Mouse (Mus musculus) layer of hippocampus, adult 18-20 months (tissue): ENCODE results near the gene Cntd1. TPM values are rescaled to one million over a fixed set of nuclear protein-coding genes. Genes with fewer than 3 reads are reported as not detected.
"Not testable (repeated sequence)": the region's sequence is repeated elsewhere in the genome, so short reads cannot be mapped to it uniquely, and the experiment has no call there.

Source experiments
- DNase-seq, 2 experiments: peaks; one replicate each; pipeline ENCODE4 v3.0.0; 2022; ENCODE audit warnings: low spot score in 2 of 2
- total RNA-seq, 2 experiments: library from RNA; stranded (reverse); gene quantifications; 2 replicates each; pipeline ENCODE4 v1.2.3; 2021

Cntd1 gene
- total RNA-seq, 2 experiments from 2014 or later, result 0.30 to 0.47 TPM

DNA sequence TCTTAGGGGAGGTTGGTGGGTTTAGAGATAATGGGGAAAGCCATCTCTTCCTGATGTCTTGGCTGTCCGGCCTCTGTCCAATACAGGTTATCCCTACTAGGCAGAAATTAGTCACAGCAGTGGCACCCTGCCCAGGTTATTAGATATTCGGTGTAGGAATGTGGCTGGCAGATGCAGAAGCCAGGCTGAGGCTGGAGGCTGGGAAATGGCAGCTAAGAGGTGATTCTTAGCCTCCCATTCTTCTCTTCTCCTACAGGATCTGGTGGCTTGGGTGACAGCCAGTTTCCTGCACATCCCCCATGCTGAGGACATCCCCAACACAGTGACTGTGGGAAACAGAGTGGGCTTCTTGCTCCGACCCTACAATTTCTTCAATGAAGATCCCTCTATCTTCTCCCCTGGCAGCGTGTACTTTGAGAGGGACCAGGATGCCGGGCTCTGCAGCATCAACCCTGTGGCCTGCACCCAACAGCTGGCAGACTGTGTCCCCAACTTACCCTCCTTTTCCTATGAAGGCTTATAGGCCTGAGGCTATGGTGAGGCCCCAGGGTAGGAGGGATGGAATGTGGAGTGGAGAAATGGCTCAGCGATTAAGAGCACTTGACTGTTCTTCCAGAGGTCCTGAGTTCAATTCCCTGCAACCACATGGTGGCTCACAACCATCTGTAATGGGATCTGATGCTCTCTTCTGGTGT, 50.3 kb downstream of the Cntd1 start:
- DNase-seq, result peak; percentile 32 to 66

DNA sequence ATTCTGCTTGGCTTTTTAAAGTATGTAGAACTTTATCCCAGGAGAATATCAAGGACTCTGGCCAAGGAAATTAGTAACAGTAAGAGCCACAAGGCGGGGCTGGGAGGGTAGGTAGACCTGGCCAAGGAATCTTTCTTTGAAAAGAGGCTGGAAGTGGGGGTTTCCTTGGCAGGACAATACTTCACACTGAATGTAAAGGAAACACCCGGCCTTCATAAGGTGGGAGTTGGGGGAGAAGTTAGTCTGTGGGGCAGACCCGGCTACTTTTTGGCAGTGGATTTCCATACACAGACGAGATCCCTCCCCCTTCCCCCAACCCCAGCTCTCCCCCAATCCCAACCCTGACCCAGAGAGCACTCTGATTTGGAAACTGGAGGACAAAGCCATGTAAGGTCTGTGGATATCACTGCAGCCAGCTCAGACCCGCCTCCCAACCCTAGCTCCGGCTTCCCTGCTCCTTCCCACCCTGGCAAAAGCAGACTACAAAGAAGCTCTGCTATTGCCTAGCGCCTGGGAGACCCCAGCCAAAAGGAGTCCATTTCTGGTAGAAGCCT, 51.6 kb downstream of the Cntd1 start, which contains the start of gene Aoc3:
Gene Aoc3 (plus strand): TSS at position 235 of the 554 bp plus-strand sequence.
- DNase-seq, result no peak

DNA sequence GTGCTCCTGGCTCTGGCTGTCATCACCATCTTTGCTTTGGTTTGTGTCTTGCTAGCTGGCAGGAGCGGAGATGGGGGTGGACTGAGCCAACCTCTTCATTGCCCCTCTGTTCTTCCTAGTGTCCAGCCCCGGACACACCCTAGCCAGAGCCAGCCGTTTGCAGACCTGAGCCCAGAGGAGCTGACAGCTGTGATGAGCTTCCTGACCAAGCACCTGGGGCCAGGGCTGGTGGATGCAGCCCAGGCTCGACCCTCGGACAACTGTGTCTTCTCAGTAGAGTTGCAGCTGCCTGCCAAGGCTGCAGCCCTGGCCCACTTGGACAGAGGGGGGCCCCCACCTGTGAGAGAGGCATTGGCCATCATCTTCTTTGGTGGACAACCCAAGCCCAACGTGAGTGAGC, 52.1 kb downstream of the Cntd1 start:
- not testable (repeated sequence) for DNase-seq

DNA sequence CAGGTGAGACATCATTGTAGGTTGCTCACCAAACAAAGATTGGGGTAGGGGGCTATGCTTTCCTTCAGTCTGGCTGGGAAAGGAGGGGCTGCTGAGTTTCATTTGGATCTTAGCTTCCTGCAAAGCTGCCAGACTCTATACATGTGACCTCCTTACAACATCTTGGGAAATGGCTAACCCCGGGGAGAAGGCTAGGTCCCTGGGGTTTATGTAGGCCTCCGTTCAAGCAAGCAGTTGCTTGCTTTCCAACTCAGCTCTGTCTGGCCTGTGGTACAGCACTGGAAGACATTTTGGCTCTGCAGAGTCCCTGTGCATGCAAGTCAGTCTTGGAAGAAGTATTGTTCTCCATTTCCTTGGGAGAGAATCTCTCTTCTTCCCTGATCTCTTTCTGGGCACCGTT, 53.7 kb downstream of the Cntd1 start:
- DNase-seq, result no peak

DNA sequence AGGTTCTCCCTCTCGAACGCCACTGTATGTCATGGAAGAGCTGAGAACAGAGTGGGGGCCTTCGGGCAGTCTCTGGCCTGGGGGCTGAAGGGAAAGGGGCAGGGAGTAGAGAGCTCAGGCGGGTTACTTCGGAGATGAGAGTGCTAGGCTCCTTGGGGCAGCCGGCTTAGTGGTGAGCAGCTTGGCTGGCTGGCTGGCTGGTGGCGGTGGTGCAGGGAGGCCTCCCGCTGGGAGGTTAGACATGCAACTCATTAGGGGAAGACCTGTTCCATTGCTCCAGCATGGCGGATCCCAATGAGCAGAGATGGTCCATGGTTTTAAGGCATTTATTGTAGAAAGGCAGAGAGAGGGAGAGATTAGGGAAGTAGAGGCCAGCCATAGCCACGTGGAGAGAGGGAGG, 55.2 kb downstream of the Cntd1 start:
- DNase-seq, result no peak

DNA sequence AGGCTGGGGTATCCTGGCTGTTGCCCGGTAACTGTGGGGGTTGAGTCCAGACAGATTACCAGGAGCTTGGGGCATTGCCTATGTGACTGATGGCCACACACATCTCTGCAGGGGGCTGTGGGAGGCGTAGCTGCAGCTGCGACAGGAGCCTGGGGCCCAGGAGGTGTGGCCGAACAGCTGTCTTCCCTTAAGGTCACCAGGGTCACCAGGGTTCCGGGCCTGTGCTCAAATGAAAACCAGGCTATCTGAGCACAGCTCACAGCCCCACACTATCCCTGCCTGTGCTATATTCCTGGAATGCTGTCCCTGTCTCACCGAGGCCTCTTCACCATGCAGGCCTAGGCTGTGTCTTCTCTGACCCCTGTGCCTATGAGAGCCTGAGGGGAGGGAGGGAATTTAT, 55.7 kb downstream of the Cntd1 start:
- DNase-seq, result no peak

DNA sequence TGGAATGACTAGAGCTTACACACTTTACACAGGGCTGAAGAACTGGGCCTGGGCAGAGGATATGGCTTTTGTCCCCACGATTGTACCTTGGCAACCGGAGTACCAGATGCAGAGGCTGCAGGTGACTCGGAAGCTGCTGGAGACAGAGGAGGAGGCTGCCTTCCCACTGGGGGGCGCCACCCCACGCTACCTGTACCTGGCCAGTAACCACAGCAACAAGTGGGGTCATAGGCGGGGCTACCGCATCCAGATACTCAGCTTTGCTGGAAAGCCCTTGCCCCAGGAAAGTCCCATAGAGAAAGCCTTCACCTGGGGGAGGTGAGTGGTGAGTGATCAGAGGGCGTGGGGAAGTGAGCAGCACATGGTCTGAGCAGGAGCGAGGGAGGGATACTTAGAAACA, 56.9 kb downstream of the Cntd1 start:
- no peak for DNase-seq

DNA sequence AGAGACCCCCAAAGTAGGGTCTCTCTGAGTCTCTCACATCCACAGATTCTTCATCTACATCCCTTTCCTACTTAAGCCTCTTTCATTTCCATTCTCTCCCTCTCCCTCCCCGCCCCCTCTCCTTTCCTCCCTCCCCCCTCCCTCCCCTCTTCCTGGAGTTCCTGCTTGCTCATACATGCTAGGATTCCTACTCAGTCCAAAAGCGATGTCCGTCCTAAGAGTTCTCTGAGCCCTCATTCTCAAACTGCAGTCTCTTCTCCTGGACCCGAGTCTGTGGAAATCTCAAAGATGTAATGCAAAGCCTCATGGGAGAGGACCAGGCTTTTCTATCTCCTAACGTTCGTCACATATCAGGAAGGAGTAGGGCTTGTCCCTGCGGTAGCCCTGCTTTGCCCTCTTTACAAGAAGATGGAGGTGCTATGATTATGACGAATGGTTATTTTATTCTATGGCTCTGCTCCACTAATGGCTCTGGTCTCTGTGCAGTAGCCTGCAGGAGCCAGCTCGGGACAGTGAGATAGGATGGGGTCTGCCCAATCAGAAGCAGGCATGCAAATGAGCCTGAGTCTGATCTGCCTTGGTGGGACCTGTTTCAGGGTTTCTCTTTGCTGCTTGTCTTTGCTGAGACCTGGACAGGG, 59.4 kb downstream of the Cntd1 start:
- DNase-seq, result no peak

Other genes starting within 250 kb of the Cntd1 start
- 1 to 10 TPM; 6.9 to 8.6 TPM for gene Naglu, start 209.0 kb upstream of the Cntd1 start, total RNA-seq
- gene Hsd17b1, start 200.6 kb upstream of the Cntd1 start, total RNA-seq, result 1 to 10 TPM in 1 of 2 experiments, under 1 TPM in 1; 0.66 to 1.5 TPM
- gene Coasy, start 196.4 kb upstream of the Cntd1 start, total RNA-seq, result 10 to 100 TPM; 24.5 to 25.7 TPM
- 10 to 100 TPM; 41.6 to 44.3 TPM for gene Mlx, start 191.7 kb upstream of the Cntd1 start, total RNA-seq
- 1 to 10 TPM; 3.4 to 5.4 TPM for gene Psmc3ip, start 183.6 kb upstream of the Cntd1 start, total RNA-seq
- 10 to 100 TPM; 57.2 to 58.1 TPM for gene Retreg3, start 159.1 kb upstream of the Cntd1 start, total RNA-seq
- gene Tubg1, start 159.1 kb upstream of the Cntd1 start, total RNA-seq, result 10 to 100 TPM; 43.7 to 46.5 TPM
- 10 to 100 TPM; 40.2 to 42.7 TPM for gene Tubg2, start 123.1 kb upstream of the Cntd1 start, total RNA-seq
- 100 to 1,000 TPM; 154 to 162 TPM for gene Cntnap1, start 108.5 kb upstream of the Cntd1 start, total RNA-seq
- gene Plekhh3, start 107.7 kb upstream of the Cntd1 start, total RNA-seq, result 10 to 100 TPM; 15.0 to 15.3 TPM
- gene Ccr10, start 103.6 kb upstream of the Cntd1 start, total RNA-seq, result under 1 TPM in 1 of 2 experiments, not detected in 1; 0.18 TPM
- gene Ezh1, start 52.5 kb upstream of the Cntd1 start, total RNA-seq, result 10 to 100 TPM; 79.0 to 84.0 TPM
- gene Ramp2, start 33.0 kb upstream of the Cntd1 start, total RNA-seq, result 10 to 100 TPM; 62.2 to 72.8 TPM
- 10 to 100 TPM; 61.8 to 65.6 TPM for gene Vps25, start 25.3 kb upstream of the Cntd1 start, total RNA-seq
- gene Wnk4, start 18.4 kb upstream of the Cntd1 start, total RNA-seq, result 10 to 100 TPM in 1 of 2 experiments, 1 to 10 TPM in 1; 9.8 to 10.4 TPM
- 100 to 1,000 TPM; 102 to 103 TPM for gene Coa3, start 102 bp downstream of the Cntd1 start, total RNA-seq
- 100 to 1,000 TPM; 211 to 217 TPM for gene Becn1, start 23.3 kb downstream of the Cntd1 start, total RNA-seq
- gene Psme3, start 37.2 kb downstream of the Cntd1 start, total RNA-seq, result 100 to 1,000 TPM; 118 to 127 TPM
- 1 to 10 TPM; 6.3 to 7.0 TPM for gene Aoc2, start 46.1 kb downstream of the Cntd1 start, total RNA-seq
- gene Aoc3, start 51.6 kb downstream of the Cntd1 start, total RNA-seq, result under 1 TPM; 0.36 to 0.47 TPM
- gene G6pc, start 88.5 kb downstream of the Cntd1 start, total RNA-seq, result not detected
- 10 to 100 TPM; 45.9 to 51.1 TPM for gene Aarsd1, start 138.6 kb downstream of the Cntd1 start, total RNA-seq
- 1 to 10 TPM; 6.3 to 6.4 TPM for gene Gm27029, start 145.8 kb downstream of the Cntd1 start, total RNA-seq
- gene Rundc1, start 146.1 kb downstream of the Cntd1 start, total RNA-seq, result 10 to 100 TPM; 36.5 to 36.8 TPM
- 1 to 10 TPM in 1 of 2 experiments, under 1 TPM in 1; 0.99 to 2.0 TPM for gene Ptges3l, start 146.3 kb downstream of the Cntd1 start, total RNA-seq
- 10 to 100 TPM; 40.7 to 42.5 TPM for gene Rpl27, start 163.3 kb downstream of the Cntd1 start, total RNA-seq
- gene Ifi35, start 169.4 kb downstream of the Cntd1 start, total RNA-seq, result 1 to 10 TPM; 2.4 to 2.7 TPM
- gene Rnd2, start 186.0 kb downstream of the Cntd1 start, total RNA-seq, result 100 to 1,000 TPM; 111 to 120 TPM
- 10 to 100 TPM; 32.1 to 33.8 TPM for gene Vat1, start 187.2 kb downstream of the Cntd1 start, total RNA-seq